ENCODE assay signal across 9 mouse cellular contexts in genomic region chr13:54970521-54971247, GRCm38 (mm10). TPM values are rescaled to one million over a fixed set of nuclear protein-coding genes. Genes with fewer than 3 reads are reported as not detected.
A peak's percentile ranks its signal among the peaks of the same experiment; 100 is the strongest.
DNase-seq lines count a peak whose midpoint lies in the region; ATAC-seq and TF ChIP-seq lines count a peak whose summit lies in the region.
"Had no signal": no experiment of that assay in that cellular context is flagged by ENCODE, and none has a peak within 500 bp of the region (broad histone marks: within the 10 kb centered on the region; RNA-seq: fewer than 3 reads in every experiment).

No protein-coding gene starts in this region.

- H3K27me3 ChIP-seq in hindbrain, embryonic 11.5 days (ENCODE audit: control insufficient read depth, insufficient read depth, low read length), result peaks cover 9% of the 10 kb centered on the region; the same call in 1 of the 2 replicates
- peaks cover 70% of the 10 kb centered on the region for H3K27me3 ChIP-seq in hindbrain, embryonic 12.5 days
- H3K27me3 ChIP-seq: liver, embryonic 15.5 days had no signal

- no peak overlapping the region for H3K27ac ChIP-seq in hindbrain, embryonic 11.5 days (ENCODE audit: low read depth, low read length)
- H3K27ac ChIP-seq in hindbrain, embryonic 12.5 days, result no peak overlapping the region
- no peak overlapping the region for H3K27ac ChIP-seq in left cerebral cortex, adult 2 months
- H3K27ac ChIP-seq: liver, embryonic 15.5 days had no signal

- H3K4me1 ChIP-seq in hindbrain, embryonic 11.5 days (replicated peaks; ENCODE audit: control insufficient read depth, insufficient read depth, low read length), result peaks cover 9% of the 10 kb centered on the region
- H3K4me1 ChIP-seq in hindbrain, embryonic 12.5 days, result peaks cover 46% of the 10 kb centered on the region
- H3K4me1 ChIP-seq: liver, embryonic 15.5 days had no signal

- whole genome bisulfite sequencing in hindbrain, embryonic 11.5 days, result 45% methylated on average over 14 of the region's 14 CpGs
- WGBS in hindbrain, embryonic 12.5 days, result 41% methylated on average over 14 of the region's 14 CpGs

- peak; percentile 53 for DNase-seq in hindbrain, embryonic 11.5 days (ENCODE audit: low spot score)
- peak; percentile 92 for DNase-seq in MN1 (ENCODE audit: low spot score)
- peak; percentile 76 for DNase-seq in forelimb bud, embryonic 11.5 days (ENCODE audit: low read depth, low spot score)
- DNase-seq in lung, postnatal 4 days, result peak; percentile 52 to 63
- no peak for DNase-seq in right cerebral cortex, postnatal 36 days (ENCODE audit: low spot score in 2 of 2)
- no peak for DNase-seq in right cerebral cortex, postnatal 10 days (ENCODE audit: low spot score in 2 of 2)
- no peak for DNase-seq in left cerebral cortex, adult 2 months (ENCODE audit: extremely low spot score in 1 of 2, low spot score in 2 of 2)

- H3K4me2 ChIP-seq in hindbrain, embryonic 11.5 days (replicated peaks; ENCODE audit: low read depth, low read length), result no peak overlapping the region
- H3K4me2 ChIP-seq in hindbrain, embryonic 12.5 days (replicated peaks), result no peak overlapping the region
- H3K4me2 ChIP-seq: liver, embryonic 15.5 days had no signal

- no peaks in the 10 kb centered on the region for H3K9me3 ChIP-seq in hindbrain, embryonic 11.5 days (ENCODE audit: control insufficient read depth, low read length)
- H3K9me3 ChIP-seq in hindbrain, embryonic 12.5 days (replicated peaks), result no peaks in the 10 kb centered on the region
- H3K9me3 ChIP-seq: liver, embryonic 15.5 days had no signal

- TF ChIP-seq CTCF in left cerebral cortex, adult 2 months (IDR thresholded peaks at IDR 0.05), result no peak

- intact Hi-C loops in left cerebral cortex, adult 2 months (cut with DNase I), result no loop called here

- no peak overlapping the region for H3K9ac ChIP-seq in hindbrain, embryonic 11.5 days (ENCODE audit: low read depth, low read length)
- no peak overlapping the region for H3K9ac ChIP-seq in hindbrain, embryonic 12.5 days
- H3K9ac ChIP-seq: liver, embryonic 15.5 days had no signal

- no peak for ATAC-seq in hindbrain, embryonic 11.5 days (ENCODE audit: low FRiP score)
- ATAC-seq in hindbrain, embryonic 12.5 days (ENCODE audit: low FRiP score), result no peak

- H3K36me3 ChIP-seq in hindbrain, embryonic 11.5 days (ENCODE audit: control insufficient read depth, insufficient read depth, low read length), result no peaks in the 10 kb centered on the region
- H3K36me3 ChIP-seq in hindbrain, embryonic 12.5 days, result no peaks in the 10 kb centered on the region
- H3K36me3 ChIP-seq: liver, embryonic 15.5 days had no signal

- H3K4me3 ChIP-seq in hindbrain, embryonic 11.5 days (ENCODE audit: low read depth, low read length), result no peak overlapping the region
- H3K4me3 ChIP-seq in hindbrain, embryonic 12.5 days, result no peak overlapping the region
- no peak overlapping the region for H3K4me3 ChIP-seq in left cerebral cortex, adult 2 months
- H3K4me3 ChIP-seq: liver, embryonic 15.5 days had no signal

RNA-seq across cellular contexts. Expression of gene Unc5a, which starts 21.5 kb away (rescaled TPM):
- 2.7 and 2.9 TPM in 2 replicates for polyA plus RNA-seq in hindbrain, embryonic 11.5 days (2014; fragmentation: Nextera tagmentation; extraction: Ambion mirVana)
- 5.8 and 6.1 TPM in 2 replicates for polyA plus RNA-seq in hindbrain, embryonic 12.5 days (2016; fragmentation: Nextera tagmentation; extraction: Ambion mirVana)
- total RNA-seq in left cerebral cortex, adult 2 months (2021), result 100 to 1,000 TPM; 110 to 116 TPM

RNA-seq across cellular contexts. Expression of gene Hk3, which starts 50.5 kb away (rescaled TPM):
- 0.52 and 0.61 TPM in 2 replicates for polyA plus RNA-seq in hindbrain, embryonic 11.5 days (2014; fragmentation: Nextera tagmentation; extraction: Ambion mirVana)
- 0.87 and 0.91 TPM in 2 replicates for polyA plus RNA-seq in hindbrain, embryonic 12.5 days (2016; fragmentation: Nextera tagmentation; extraction: Ambion mirVana)
- total RNA-seq in left cerebral cortex, adult 2 months (2021), result 1 to 10 TPM; 1.2 to 1.3 TPM

Comparison
In these comparisons a context has a peak if more than half of its experiments do, and no peak if none do; other contexts are left out.
1. DNase-seq: peak in hindbrain, embryonic 11.5 days (single experiment), MN1 (single experiment), forelimb bud, embryonic 11.5 days (single experiment) and lung, postnatal 4 days (2 of 2); none in right cerebral cortex, postnatal 36 days (0 of 2), right cerebral cortex, postnatal 10 days (0 of 2) and left cerebral cortex, adult 2 months (0 of 2).